Mouse (Mus musculus) liver, embryonic 13.5 days (tissue): ENCODE results near the gene St3gal4. TPM values are rescaled to one million over a fixed set of nuclear protein-coding genes. Genes with fewer than 3 reads are reported as not detected.

Source experiments
- polyA plus RNA-seq: library from polyadenylated mRNA; unstranded; fragments of >200 nt; fragmentation: Nextera tagmentation; extraction: Ambion mirVana; gene quantifications from 2 replicates; pipeline ENCODE4 v1.2.1, GENCODE M21; 2015

St3gal4 gene
- polyA plus RNA-seq, 1 experiment from 2014 or later, result 24.1 TPM

Other genes starting within 250 kb of the St3gal4 start
- 58.6 and 62.9 TPM in 2 replicates for gene Dcps, start 56.8 kb upstream of the St3gal4 start, polyA plus RNA-seq
- gene Srpr, start 80.9 kb upstream of the St3gal4 start, polyA plus RNA-seq, result 61.6 and 70.1 TPM in 2 replicates
- 5.8 and 6.3 TPM in 2 replicates for gene Tirap, start 81.0 kb upstream of the St3gal4 start, polyA plus RNA-seq
- 30.2 and 31.4 TPM in 2 replicates for gene Foxred1, start 91.8 kb upstream of the St3gal4 start, polyA plus RNA-seq
- gene Fam118b, start 148.5 kb upstream of the St3gal4 start, polyA plus RNA-seq, result 16.9 and 19.2 TPM in 2 replicates
- 16.7 and 18.3 TPM in 2 replicates for gene Rpusd4, start 148.6 kb upstream of the St3gal4 start, polyA plus RNA-seq